Mouse (Mus musculus) liver, embryonic 15.5 days (tissue): Measurements from ENCODE around the gene Kcna6. TPM values are rescaled to one million over a fixed set of nuclear protein-coding genes. Genes with fewer than 3 reads are reported as not detected.

Source experiments
- ATAC-seq: fragments of 200-750 bp; cut with Nextera tagmentation; 2 replicates; pipeline ENCODE4 v1.8.0; 2017; ENCODE audit warnings: moderate number of reproducible peaks, mild to moderate bottlenecking, moderate library complexity; ENCODE audit not compliant: insufficient read depth
- H3K27ac ChIP-seq: fragments of 300-500 bp; sonication (generic); replicated peaks from 2 replicates; pipeline ENCODE4 v1.5.1; 2015; ENCODE audit warnings: mild to moderate bottlenecking, inconsistent platforms
- H3K27me3 ChIP-seq: fragments of 300-500 bp; sonication (generic); 2 replicates; pipeline ENCODE4 v1.6.1; 2015; ENCODE audit warnings: mild to moderate bottlenecking, inconsistent platforms
- H3K36me3 ChIP-seq: fragments of 300-500 bp; sonication (generic); replicated peaks from 2 replicates; pipeline ENCODE4 v1.6.1; 2015; ENCODE audit warnings: moderate library complexity, mild to moderate bottlenecking, inconsistent platforms
- H3K4me1 ChIP-seq: fragments of 300-500 bp; sonication (generic); replicated peaks from 2 replicates; pipeline ENCODE4 v1.6.1; 2015; ENCODE audit warnings: inconsistent platforms
- H3K4me2 ChIP-seq: fragments of 300-500 bp; sonication (generic); 2 replicates; pipeline ENCODE4 v1.6.1; 2015; ENCODE audit warnings: moderate library complexity, mild to moderate bottlenecking, inconsistent platforms
- H3K4me3 ChIP-seq: fragments of 300-500 bp; sonication (generic); replicated peaks from 2 replicates; pipeline ENCODE4 v1.5.1; 2015; ENCODE audit warnings: mild to moderate bottlenecking, inconsistent platforms
- H3K9ac ChIP-seq: fragments of 300-500 bp; sonication (generic); 2 replicates; pipeline ENCODE4 v1.6.1; 2015; ENCODE audit warnings: moderate library complexity, mild to moderate bottlenecking, inconsistent platforms
- H3K9me3 ChIP-seq: fragments of 300-500 bp; sonication (generic); replicated peaks from 2 replicates; pipeline ENCODE4 v1.6.1; 2016; ENCODE audit warnings: inconsistent platforms
- WGBS: fragments of 180-500 bp; shearing (Covaris S2); methylation state at CpG from one replicate; pipeline ENCODE4 v1.1.7; 2015; ENCODE audit warnings: mixed read lengths; ENCODE audit not compliant: insufficient replicate concordance; 5-methylcytosine and 5-hydroxymethylcytosine counted together
- polyA plus RNA-seq: library from polyadenylated mRNA; unstranded; fragments of >200 nt; fragmentation: Nextera tagmentation; extraction: Ambion mirVana; gene quantifications from 2 replicates; pipeline ENCODE4 v1.2.1, GENCODE M21; 2015

Kcna6 gene
- polyA plus RNA-seq, 1 experiment from 2014 or later = 0.16 TPM

DNA sequence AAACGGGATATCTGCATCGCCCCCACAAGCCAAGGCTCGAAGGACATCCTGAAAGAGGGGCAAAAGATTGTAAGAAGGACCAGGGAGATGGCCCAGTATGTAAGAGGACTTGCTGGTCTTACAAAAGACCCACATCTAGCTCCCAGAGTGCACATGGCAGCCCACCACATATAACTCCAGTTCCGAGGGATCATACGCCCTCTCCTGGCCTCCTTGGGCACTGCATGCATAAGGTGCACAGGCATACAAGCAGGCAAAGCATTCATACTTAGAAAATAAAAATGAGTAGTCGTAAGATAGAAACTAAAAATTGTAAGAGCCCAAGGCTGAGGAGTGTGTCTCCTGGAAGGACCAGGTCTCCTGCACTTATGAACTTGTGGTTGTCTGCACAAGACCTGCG lies 61.5 kb downstream of the Kcna6 start:
- WGBS = 53% methylated on average over 7 of the region's 7 CpGs
- no peak for ATAC-seq
- no peaks in the 10 kb centered on the region for H3K27me3 ChIP-seq
- no peaks in the 10 kb centered on the region for H3K4me1 ChIP-seq
- H3K9ac ChIP-seq = no peak overlapping the region
- no peak overlapping the region for H3K27ac ChIP-seq
- no peaks in the 10 kb centered on the region for H3K9me3 ChIP-seq
- no peaks in the 10 kb centered on the region for H3K36me3 ChIP-seq
- no peak overlapping the region for H3K4me3 ChIP-seq
- H3K4me2 ChIP-seq = no peak overlapping the region

DNA sequence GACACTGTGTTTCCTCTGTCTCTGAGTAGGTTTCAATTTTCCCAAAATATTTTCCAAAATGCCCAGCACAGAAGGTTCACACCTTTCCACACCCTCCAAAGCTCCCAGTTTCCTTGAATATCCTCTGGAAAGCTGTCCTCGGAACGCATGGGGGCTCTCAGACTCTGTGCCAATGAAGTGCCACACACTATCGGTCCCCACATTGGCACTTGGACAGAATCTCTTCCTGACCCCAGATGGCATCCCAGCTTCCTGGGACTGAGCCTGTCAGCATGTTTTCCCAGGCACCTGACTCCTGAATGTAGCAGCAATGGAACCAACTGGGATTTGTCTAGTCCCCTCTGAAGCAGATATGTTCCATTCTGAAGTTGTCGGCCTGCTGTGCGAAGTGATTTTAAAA lies 73.5 kb downstream of the Kcna6 start:
- ATAC-seq = no peak
- no peak overlapping the region for H3K9ac ChIP-seq
- WGBS = 82% methylated on average over 5 of the region's 5 CpGs
- H3K36me3 ChIP-seq = no peaks in the 10 kb centered on the region
- no peak overlapping the region for H3K27ac ChIP-seq
- H3K4me3 ChIP-seq = no peak overlapping the region
- H3K4me2 ChIP-seq = no peak overlapping the region
- no peaks in the 10 kb centered on the region for H3K9me3 ChIP-seq
- H3K4me1 ChIP-seq = no peaks in the 10 kb centered on the region
- H3K27me3 ChIP-seq = no peaks in the 10 kb centered on the region

GRCm38 (mm10) chr6:126666091-126666490 lies 74.4 kb downstream of the Kcna6 start:
- no peak overlapping the region for H3K9ac ChIP-seq
- no peak overlapping the region for H3K4me3 ChIP-seq
- no peaks in the 10 kb centered on the region for H3K36me3 ChIP-seq
- 49% methylated on average over 6 of the region's 6 CpGs for WGBS
- no peaks in the 10 kb centered on the region for H3K4me1 ChIP-seq
- H3K4me2 ChIP-seq = no peak overlapping the region
- ATAC-seq = no peak
- H3K9me3 ChIP-seq = no peaks in the 10 kb centered on the region
- H3K27ac ChIP-seq = no peak overlapping the region
- no peaks in the 10 kb centered on the region for H3K27me3 ChIP-seq

DNA sequence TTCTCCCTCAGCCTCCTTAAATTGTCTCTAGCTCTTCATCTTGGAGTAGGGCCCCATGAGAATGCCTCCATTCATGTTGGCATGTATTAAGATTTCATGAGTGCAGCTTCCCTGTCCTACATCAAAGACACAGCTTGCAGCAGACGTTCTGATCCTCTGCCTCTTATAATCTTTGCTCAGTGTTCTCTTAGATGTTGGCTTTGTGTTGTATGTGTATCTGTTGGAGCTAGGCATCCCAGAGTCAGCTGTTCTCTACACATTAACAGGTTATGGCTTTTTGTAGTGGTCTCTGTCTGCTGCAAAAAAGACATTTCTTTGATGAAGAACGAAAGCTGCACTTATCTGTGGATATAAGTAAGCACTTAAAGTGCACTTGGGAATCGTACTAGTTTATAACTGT lies 75.9 kb downstream of the Kcna6 start:
- no peak overlapping the region for H3K4me3 ChIP-seq
- H3K27ac ChIP-seq = no peak overlapping the region
- WGBS = 54% methylated on average over 3 of the region's 3 CpGs
- no peaks in the 10 kb centered on the region for H3K36me3 ChIP-seq
- no peak overlapping the region for H3K4me2 ChIP-seq
- H3K27me3 ChIP-seq = no peaks in the 10 kb centered on the region
- no peak for ATAC-seq
- no peaks in the 10 kb centered on the region for H3K4me1 ChIP-seq
- H3K9me3 ChIP-seq = no peaks in the 10 kb centered on the region
- no peak overlapping the region for H3K9ac ChIP-seq

Other genes with a start within 250 kb of the Kcna6 start
- gene Kcna5, start 205.3 kb downstream of the Kcna6 start, polyA plus RNA-seq = 0.09 and 0.13 TPM in 2 replicates
- 0.06 TPM in 1 of 2 replicates, not detected in the other for gene Kcna1, start 94.3 kb downstream of the Kcna6 start, polyA plus RNA-seq
- 134 and 138 TPM in 2 replicates for gene Ndufa9, start 108.5 kb upstream of the Kcna6 start, polyA plus RNA-seq
- gene Akap3, start 112.4 kb upstream of the Kcna6 start, polyA plus RNA-seq = not detected in 2 replicates
- not detected in 2 replicates for gene Dyrk4, start 181.2 kb upstream of the Kcna6 start, polyA plus RNA-seq
- gene Rad51ap1, start 198.9 kb upstream of the Kcna6 start, polyA plus RNA-seq = 41.5 and 43.6 TPM in 2 replicates
- gene D6Wsu163e, start 199.3 kb upstream of the Kcna6 start, polyA plus RNA-seq = 14.2 TPM in 2 replicates